8 mouse cellular contexts compared by ENCODE assay signal in genomic region chr11:106787131-106788025, GRCm38 (mm10). TPM values are rescaled to one million over a fixed set of nuclear protein-coding genes. Genes with fewer than 3 reads are reported as not detected.
DNase-seq lines count a peak whose midpoint lies in the region; ATAC-seq and TF ChIP-seq lines count a peak whose summit lies in the region.

No protein-coding gene starts in this region.

- peak overlapping the region; percentile 72 for H3K4me3 ChIP-seq in hindbrain, embryonic 14.5 days (replicated peaks; ENCODE audit: low read length)

- H3K4me2 ChIP-seq in hindbrain, embryonic 14.5 days (replicated peaks) = peak overlapping the region; percentile 66

- TF ChIP-seq CTCF in Patski (IDR thresholded peaks at IDR 0.05) = no peak

- ATAC-seq in Patski = peak; percentile 13
- ATAC-seq in hindbrain, embryonic 14.5 days (ENCODE audit: low FRiP score) = peak; percentile 44; the same call in 1 of the 2 replicates

- peaks cover 53% of the 10 kb centered on the region for H3K36me3 ChIP-seq in hindbrain, embryonic 14.5 days (replicated peaks; ENCODE audit: control insufficient read depth, insufficient read depth)

- POLR2A ChIA-PET in Patski (lab: Charles Lee) = interaction anchor here (1.2 to 3.0 kb wide), 2 partner anchors 8 to 10 kb away, joined by 5 to 16 read pairs; partner anchors contain the start of gene Polg2

- peak overlapping the region; percentile 99 for H3K9ac ChIP-seq in hindbrain, embryonic 14.5 days

- no peaks in the 10 kb centered on the region for H3K27me3 ChIP-seq in Patski
- no peaks in the 10 kb centered on the region for H3K27me3 ChIP-seq in hindbrain, embryonic 14.5 days (ENCODE audit: control insufficient read depth, insufficient read depth, low read length)

- H3K27ac ChIP-seq in hindbrain, embryonic 14.5 days = peak overlapping the region; percentile 99

- H3K9me3 ChIP-seq in hindbrain, embryonic 14.5 days (ENCODE audit: control insufficient read depth, low read length) = no peaks in the 10 kb centered on the region

- CTCF ChIA-PET in Patski (lab: Charles Lee) = no interaction called here

- H3K4me1 ChIP-seq in hindbrain, embryonic 14.5 days (replicated peaks; ENCODE audit: control insufficient read depth, insufficient read depth, low read length) = peaks cover 29% of the 10 kb centered on the region

- WGBS in hindbrain, embryonic 14.5 days = under 1% methylated on average over 63 of the region's 65 CpGs

- in situ Hi-C loops in Patski (cut with MboI; ENCODE audit: low pct_unique_long_range_greater_than_20kb) = no loop called here

- no peak for DNase-seq in Patski (ENCODE audit: low read depth, low spot score)
- DNase-seq in cerebellum, postnatal 14 days = peak; percentile 93
- DNase-seq in frontal cortex, postnatal 25 days (ENCODE audit: low spot score in 2 of 2) = peak; percentile 74 to 75
- DNase-seq in hindbrain, embryonic 14.5 days (ENCODE audit: low spot score) = peak; percentile 84
- DNase-seq in left cerebral cortex, adult 11 months (ENCODE audit: low spot score) = peak; percentile 79
- DNase-seq in lung, postnatal 36 days = peak; percentile 95
- peak; percentile 84 for DNase-seq in retina, embryonic 14.5 days (ENCODE audit: low spot score)
- DNase-seq in thymus, postnatal 36 days = peak; percentile 89 to 90

RNA-seq across cellular contexts. Expression of gene Ddx5, which starts 1.6 kb away (rescaled TPM):
- 757 TPM for polyA plus RNA-seq in Patski (2021)
- polyA plus RNA-seq in hindbrain, embryonic 14.5 days (2014; fragmentation: Nextera tagmentation; extraction: Ambion mirVana) = 417 and 429 TPM in 2 replicates

RNA-seq across cellular contexts. Expression of gene Cep95, which starts 1.7 kb away (rescaled TPM):
- 19.4 TPM for polyA plus RNA-seq in Patski (2021)
- 10.8 and 11.4 TPM in 2 replicates for polyA plus RNA-seq in hindbrain, embryonic 14.5 days (2014; fragmentation: Nextera tagmentation; extraction: Ambion mirVana)

RNA-seq across cellular contexts. Expression of gene Polg2, which starts 8.0 kb away (rescaled TPM):
- polyA plus RNA-seq in Patski (2021) = 8.6 TPM
- 8.6 and 9.7 TPM in 2 replicates for polyA plus RNA-seq in hindbrain, embryonic 14.5 days (2014; fragmentation: Nextera tagmentation; extraction: Ambion mirVana)

RNA-seq across cellular contexts. Expression of gene Milr1, which starts 36.4 kb away (rescaled TPM):
- polyA plus RNA-seq in Patski (2021) = 0.59 TPM
- 0.74 and 0.79 TPM in 2 replicates for polyA plus RNA-seq in hindbrain, embryonic 14.5 days (2014; fragmentation: Nextera tagmentation; extraction: Ambion mirVana)

RNA-seq across cellular contexts. Expression of gene Pecam1, which starts 37.0 kb away (rescaled TPM):
- 0.05 TPM for polyA plus RNA-seq in Patski (2021)
- 16.0 and 16.9 TPM in 2 replicates for polyA plus RNA-seq in hindbrain, embryonic 14.5 days (2014; fragmentation: Nextera tagmentation; extraction: Ambion mirVana)
